Mouse (Mus musculus) testis, adult 2 months (tissue): ENCODE data around the gene 4931422A03Rik. TPM values are rescaled to one million over a fixed set of nuclear protein-coding genes. Genes with fewer than 3 reads are reported as not detected.
A peak's percentile ranks its signal among the peaks of the same experiment; 100 is the strongest.
"Not testable (repeated sequence)": the region's sequence is repeated elsewhere in the genome, so short reads cannot be mapped to it uniquely, and the experiment has no call there.

Source experiments
- H3K27ac ChIP-seq: fragments of 200-500 bp; 2 replicates; pipeline ENCODE4 v1.5.1; 2012; ENCODE audit warnings: low read depth, low read length; ENCODE audit not compliant: control insufficient read depth, insufficient read depth
- H3K27me3 ChIP-seq: fragments of 200-500 bp; 2 replicates; pipeline ENCODE4 v1.6.1; 2012; ENCODE audit warnings: mild to moderate bottlenecking, low read length, moderate library complexity; ENCODE audit not compliant: control insufficient read depth, insufficient read depth
- H3K36me3 ChIP-seq: fragments of 200-500 bp; 2 replicates; pipeline ENCODE4 v1.6.1; 2012; ENCODE audit warnings: mild to moderate bottlenecking, low read length; ENCODE audit not compliant: control insufficient read depth, insufficient read depth
- H3K4me1 ChIP-seq: fragments of 200-500 bp; 2 replicates; pipeline ENCODE4 v1.6.1; 2012; ENCODE audit warnings: low read length; ENCODE audit not compliant: control insufficient read depth, insufficient read depth
- H3K4me3 ChIP-seq: fragments of 200-500 bp; 2 replicates; pipeline ENCODE4 v1.5.1; 2012; ENCODE audit warnings: low read depth, mild to moderate bottlenecking, low read length, moderate library complexity, mixed read lengths; ENCODE audit not compliant: control insufficient read depth
- CTCF ChIP-seq: fragments of 200-500 bp; IDR thresholded peaks from 2 replicates; pipeline ENCODE4 v1.5.1; 2012; ENCODE audit warnings: low read depth, mild to moderate bottlenecking, inconsistent platforms, low read length, moderate library complexity; ENCODE audit not compliant: control insufficient read depth, insufficient read depth, insufficient replicate concordance
- POLR2A ChIP-seq: fragments of 200-500 bp; IDR thresholded peaks from 2 replicates; pipeline ENCODE4 v1.6.1; 2012; ENCODE audit warnings: low read depth, mild to moderate bottlenecking, inconsistent platforms, low read length, moderate library complexity; ENCODE audit not compliant: control insufficient read depth
- polyA plus RNA-seq: library from polyadenylated mRNA; depleted of rRNA; stranded (reverse); fragments of >200 nt; gene quantifications from 2 replicates; pipeline ENCODE4 v1.2.3, GENCODE M21; 2012

4931422A03Rik gene
- polyA plus RNA-seq, 1 experiment = 50.4 TPM

DNA sequence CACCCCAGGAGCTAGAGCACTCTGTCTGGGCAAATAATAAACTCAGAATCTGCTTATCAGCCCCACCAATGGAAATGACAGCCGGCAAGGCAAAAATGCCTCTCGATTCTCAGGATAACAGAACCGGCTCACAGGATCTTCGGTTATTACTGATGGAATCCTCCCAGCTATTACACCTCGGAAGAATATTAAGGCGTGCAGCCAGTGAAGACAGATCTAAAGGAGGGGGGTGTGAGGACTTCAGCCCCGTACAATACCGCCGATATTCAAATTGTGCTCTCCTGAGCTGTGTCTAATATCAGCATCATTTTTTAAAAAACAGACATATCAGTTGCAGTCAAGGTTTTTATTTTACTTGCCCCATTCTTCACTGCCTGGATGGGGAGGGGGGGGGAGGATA lies 36.0 kb downstream of the 4931422A03Rik start:
- no peaks in the 10 kb centered on the region for H3K36me3 ChIP-seq
- peaks cover 2% of the 10 kb centered on the region for H3K4me1 ChIP-seq
- H3K27me3 ChIP-seq = no peaks in the 10 kb centered on the region
- TF ChIP-seq POLR2A (no peak), CTCF (no peak)
- H3K4me3 ChIP-seq = no peak overlapping the region
- no peak overlapping the region for H3K27ac ChIP-seq

DNA sequence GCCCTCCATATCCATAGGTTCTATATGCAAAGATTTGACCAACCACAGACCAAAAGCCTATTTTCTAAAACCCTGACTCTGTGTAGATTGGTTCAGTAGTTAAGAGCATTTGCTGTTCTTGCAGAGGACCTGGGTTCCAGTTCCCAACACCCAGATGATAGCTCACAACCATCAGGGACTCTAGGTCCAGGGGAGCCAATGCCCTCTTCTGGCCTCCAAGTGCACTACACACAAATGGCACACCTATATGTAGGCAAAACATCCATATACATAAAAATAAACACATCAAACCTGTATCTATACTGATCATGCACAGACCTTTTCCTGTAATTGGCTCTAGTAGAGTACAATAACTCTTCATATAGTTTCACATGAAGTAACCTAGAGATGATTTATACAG lies 36.9 kb downstream of the 4931422A03Rik start:
- Histone ChIP-seq H3K36me3 (no peaks in the 10 kb centered on the region), H3K27ac (no peak overlapping the region), H3K4me1 (peaks cover 2% of the 10 kb centered on the region), H3K4me3 (no peak overlapping the region), H3K27me3 (no peaks in the 10 kb centered on the region)
- TF ChIP-seq POLR2A = no peak
- TF ChIP-seq CTCF = no peak

DNA sequence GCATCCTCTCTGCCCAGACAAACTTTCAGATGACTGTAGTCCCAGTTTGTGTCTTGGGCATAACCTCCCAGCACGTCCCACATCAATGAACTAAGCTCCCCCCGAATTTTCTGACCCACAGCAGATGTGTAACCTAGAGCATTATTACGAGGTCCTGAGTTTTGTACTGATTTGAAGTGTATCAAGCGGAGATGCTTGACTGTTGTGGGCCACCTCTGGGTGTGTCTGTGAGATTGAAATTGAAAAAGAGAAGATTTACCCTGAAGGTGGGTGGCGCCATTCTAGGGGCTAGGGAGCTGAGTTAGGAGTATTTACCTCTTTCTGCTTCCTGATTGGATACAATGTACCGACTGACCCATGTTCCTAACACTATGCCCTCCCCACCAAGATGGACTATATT lies 38.4 kb downstream of the 4931422A03Rik start:
- Histone ChIP-seq H3K4me3 (no peak overlapping the region), H3K27me3 (no peaks in the 10 kb centered on the region), H3K36me3 (no peaks in the 10 kb centered on the region), H3K4me1 (peaks cover 2% of the 10 kb centered on the region), H3K27ac (no peak overlapping the region)
- TF ChIP-seq CTCF = no peak
- TF ChIP-seq POLR2A = no peak

DNA sequence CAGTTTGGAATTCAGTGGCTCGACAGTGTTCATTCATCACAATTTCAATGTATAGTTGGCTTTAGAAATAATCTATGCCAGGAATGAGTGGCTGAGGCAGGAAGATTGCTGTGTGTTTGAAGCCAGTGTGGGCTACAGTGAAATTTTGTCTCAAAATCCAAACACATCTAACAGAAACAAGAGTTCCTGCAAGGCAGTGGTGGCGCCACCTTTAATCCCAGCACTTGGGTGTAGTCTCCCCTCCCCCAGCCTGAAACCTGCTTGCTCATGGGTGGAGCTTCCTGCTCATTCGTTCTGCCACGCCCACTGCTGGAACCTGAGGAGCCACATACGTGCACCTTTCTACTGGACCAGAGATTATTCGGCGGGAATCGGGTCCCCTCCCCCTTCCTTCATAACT lies 40.6 kb downstream of the 4931422A03Rik start:
- not testable (repeated sequence) for H3K27ac ChIP-seq, H3K36me3 ChIP-seq, H3K4me1 ChIP-seq, H3K27me3 ChIP-seq, H3K4me3 ChIP-seq

DNA sequence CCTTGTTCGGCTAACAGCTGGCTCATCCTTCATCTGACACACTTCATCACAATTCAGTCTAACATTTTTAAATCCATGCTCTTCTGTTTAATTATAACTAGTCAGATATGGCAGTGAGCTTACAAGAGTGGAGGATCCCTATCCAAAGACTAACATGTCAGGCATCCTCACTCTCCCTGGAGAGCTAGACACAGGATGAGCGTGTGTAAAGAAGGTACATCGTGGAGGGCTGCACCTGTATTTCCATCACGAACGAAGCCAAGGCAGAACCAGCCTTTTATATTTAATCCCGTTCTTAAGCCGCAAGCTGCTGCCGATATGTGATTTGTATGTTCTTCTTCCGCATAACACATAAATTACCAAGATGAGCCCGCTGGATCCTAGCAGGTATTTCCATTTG lies 45.0 kb downstream of the 4931422A03Rik start:
- H3K36me3 ChIP-seq = no peaks in the 10 kb centered on the region
- H3K4me1 ChIP-seq = no peaks in the 10 kb centered on the region
- H3K4me3 ChIP-seq = no peak overlapping the region
- H3K27ac ChIP-seq = no peak overlapping the region
- H3K27me3 ChIP-seq = no peaks in the 10 kb centered on the region
- TF ChIP-seq CTCF = no peak
- no peak for TF ChIP-seq POLR2A

DNA sequence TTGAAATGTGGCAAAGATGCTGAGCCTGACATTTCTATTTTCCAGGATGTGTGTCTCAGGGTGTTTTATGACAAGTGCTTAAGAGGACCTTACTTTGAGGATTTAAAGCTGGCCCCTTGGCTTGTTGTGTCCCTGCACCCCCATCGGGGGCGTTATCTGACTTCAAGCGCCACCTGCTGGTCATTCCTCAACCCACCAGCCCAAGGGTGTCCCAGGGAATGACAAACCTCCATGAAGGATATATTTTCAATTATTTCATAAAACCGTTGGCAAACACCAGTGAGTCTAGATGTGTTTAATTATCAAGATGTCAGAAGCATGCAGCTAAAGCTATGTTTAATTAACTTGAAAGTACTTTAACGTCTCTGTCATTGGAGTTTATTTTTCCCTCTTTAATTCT lies 45.9 kb downstream of the 4931422A03Rik start:
- no peak overlapping the region for H3K27ac ChIP-seq
- no peak overlapping the region for H3K4me3 ChIP-seq
- H3K36me3 ChIP-seq = no peaks in the 10 kb centered on the region
- H3K4me1 ChIP-seq = no peaks in the 10 kb centered on the region
- TF ChIP-seq CTCF (peak; percentile 64), POLR2A (no peak)
- H3K27me3 ChIP-seq = no peaks in the 10 kb centered on the region

DNA sequence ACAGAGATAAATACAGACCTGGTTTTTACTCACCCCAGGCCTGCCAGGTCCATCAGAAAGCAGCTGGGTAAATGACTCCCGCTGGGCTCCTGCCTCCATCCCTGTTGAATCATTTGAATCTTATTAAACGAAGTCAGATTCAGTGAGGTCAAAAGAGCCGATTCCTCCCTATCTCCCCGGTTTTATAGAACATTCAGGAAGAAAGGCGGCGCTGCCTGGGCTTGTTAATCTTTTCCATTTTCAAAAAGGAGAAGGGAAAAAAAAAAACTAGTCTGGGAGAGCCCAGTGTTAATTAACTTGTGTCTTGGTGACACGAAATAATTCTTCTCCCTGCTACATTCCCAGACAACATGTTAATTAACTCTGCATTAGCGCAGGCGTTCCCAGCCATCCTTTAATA lies 50.4 kb downstream of the 4931422A03Rik start:
- TF ChIP-seq POLR2A (no peak), CTCF (no peak)
- Histone ChIP-seq H3K36me3 (no peaks in the 10 kb centered on the region), H3K4me1 (no peaks in the 10 kb centered on the region), H3K4me3 (no peak overlapping the region), H3K27me3 (no peaks in the 10 kb centered on the region), H3K27ac (no peak overlapping the region)

DNA sequence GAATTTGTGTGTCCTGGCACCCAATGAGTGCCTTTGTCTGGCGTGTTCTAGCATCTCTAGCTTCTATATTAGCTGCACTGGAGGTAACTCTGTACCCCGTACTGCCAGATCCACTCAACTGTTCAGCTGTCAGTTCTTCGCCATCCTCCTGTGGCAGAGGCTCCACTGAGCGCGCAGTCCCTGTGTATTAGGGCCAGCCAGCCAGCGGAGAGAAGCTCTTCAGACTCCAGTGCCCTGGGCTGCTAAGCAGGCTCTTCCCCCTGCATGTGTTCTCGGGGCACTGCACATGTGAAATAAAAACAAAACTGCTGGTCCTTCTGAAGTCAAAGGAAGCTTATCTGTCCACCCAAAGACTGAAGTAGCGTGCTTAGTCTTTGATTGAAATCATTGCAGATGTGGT lies 50.9 kb downstream of the 4931422A03Rik start:
- Histone ChIP-seq H3K4me3 (no peak overlapping the region), H3K27ac (no peak overlapping the region), H3K36me3 (no peaks in the 10 kb centered on the region), H3K27me3 (no peaks in the 10 kb centered on the region), H3K4me1 (no peaks in the 10 kb centered on the region)
- TF ChIP-seq CTCF (no peak), POLR2A (no peak)
